Mouse (Mus musculus) embryonic facial prominence, embryonic 12.5 days (tissue): ENCODE data around the gene Mafg. TPM values are rescaled to one million over a fixed set of nuclear protein-coding genes. Genes with fewer than 3 reads are reported as not detected.
A peak's percentile ranks its signal among the peaks of the same experiment; 100 is the strongest.

Experiments
- ATAC-seq: fragments of 200-750 bp; cut with Nextera tagmentation; 2 replicates; pipeline ENCODE4 v1.8.0; 2017; ENCODE audit not compliant: insufficient number of reproducible peaks, insufficient read depth, low FRiP score, low TSS enrichment
- H3K27ac ChIP-seq: fragments of 300-500 bp; sonication (generic); 2 replicates; pipeline ENCODE4 v1.5.1; 2016; ENCODE audit warnings: mild to moderate bottlenecking
- H3K27me3 ChIP-seq: fragments of 300-500 bp; sonication (generic); 2 replicates; pipeline ENCODE4 v1.6.1; 2016; ENCODE audit warnings: mild to moderate bottlenecking, moderate library complexity
- H3K36me3 ChIP-seq: fragments of 300-500 bp; sonication (generic); 2 replicates; pipeline ENCODE4 v1.6.1; 2016; ENCODE audit warnings: mild to moderate bottlenecking
- H3K4me1 ChIP-seq: fragments of 300-500 bp; sonication (generic); 2 replicates; pipeline ENCODE4 v1.6.1; 2016
- H3K4me2 ChIP-seq: fragments of 300-500 bp; sonication (generic); replicated peaks from 2 replicates; pipeline ENCODE4 v1.6.1; 2016; ENCODE audit warnings: mild to moderate bottlenecking, moderate library complexity
- H3K4me3 ChIP-seq: fragments of 300-500 bp; sonication (generic); 2 replicates; pipeline ENCODE4 v1.5.1; 2016; ENCODE audit warnings: mild to moderate bottlenecking
- H3K9ac ChIP-seq: fragments of 300-500 bp; sonication (generic); 2 replicates; pipeline ENCODE4 v1.6.1; 2016; ENCODE audit warnings: mild to moderate bottlenecking, moderate library complexity
- H3K9me3 ChIP-seq: fragments of 300-500 bp; sonication (generic); 2 replicates; pipeline ENCODE4 v1.6.1; 2016; ENCODE audit warnings: mild to moderate bottlenecking, moderate library complexity
- WGBS: fragments of 180-500 bp; shearing (Covaris S2); methylation state at CpG from one replicate; pipeline ENCODE4 v1.1.7; 2016; 5-methylcytosine and 5-hydroxymethylcytosine counted together
- polyA plus RNA-seq: library from polyadenylated mRNA; unstranded; fragments of >200 nt; fragmentation: Nextera tagmentation; extraction: Ambion mirVana; gene quantifications from 2 replicates; pipeline ENCODE4 v1.2.1, GENCODE M21; 2016

Gene Mafg
- polyA plus RNA-seq, 1 experiment from 2014 or later: 33.6 TPM

DNA sequence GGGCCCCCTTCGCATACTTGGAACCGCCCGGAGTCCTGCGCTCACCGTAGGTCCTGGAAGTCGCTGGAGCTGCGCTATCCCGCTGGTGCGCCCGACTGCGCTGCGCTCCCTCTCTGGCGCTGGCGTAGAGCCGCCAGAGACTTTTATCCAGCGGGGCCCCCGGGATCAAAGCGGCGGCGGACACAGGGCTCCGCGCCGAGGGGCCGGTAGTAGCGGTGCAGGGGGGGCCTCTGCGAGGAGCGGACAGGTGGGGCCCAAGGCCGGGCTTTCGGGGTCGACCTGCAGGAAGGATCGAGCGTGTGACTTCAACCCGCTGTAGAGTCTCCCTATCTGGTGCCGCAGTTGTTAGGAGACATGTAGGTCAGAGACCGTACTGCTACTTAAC lies 27.7 kb upstream of the Mafg start, which contains the start of gene Notum:
TSS of gene Notum (minus strand) at position 100 of the 385 bp plus-strand sequence.
- peak within 1 kb of the TSS; percentile 48 for H3K9ac ChIP-seq

DNA sequence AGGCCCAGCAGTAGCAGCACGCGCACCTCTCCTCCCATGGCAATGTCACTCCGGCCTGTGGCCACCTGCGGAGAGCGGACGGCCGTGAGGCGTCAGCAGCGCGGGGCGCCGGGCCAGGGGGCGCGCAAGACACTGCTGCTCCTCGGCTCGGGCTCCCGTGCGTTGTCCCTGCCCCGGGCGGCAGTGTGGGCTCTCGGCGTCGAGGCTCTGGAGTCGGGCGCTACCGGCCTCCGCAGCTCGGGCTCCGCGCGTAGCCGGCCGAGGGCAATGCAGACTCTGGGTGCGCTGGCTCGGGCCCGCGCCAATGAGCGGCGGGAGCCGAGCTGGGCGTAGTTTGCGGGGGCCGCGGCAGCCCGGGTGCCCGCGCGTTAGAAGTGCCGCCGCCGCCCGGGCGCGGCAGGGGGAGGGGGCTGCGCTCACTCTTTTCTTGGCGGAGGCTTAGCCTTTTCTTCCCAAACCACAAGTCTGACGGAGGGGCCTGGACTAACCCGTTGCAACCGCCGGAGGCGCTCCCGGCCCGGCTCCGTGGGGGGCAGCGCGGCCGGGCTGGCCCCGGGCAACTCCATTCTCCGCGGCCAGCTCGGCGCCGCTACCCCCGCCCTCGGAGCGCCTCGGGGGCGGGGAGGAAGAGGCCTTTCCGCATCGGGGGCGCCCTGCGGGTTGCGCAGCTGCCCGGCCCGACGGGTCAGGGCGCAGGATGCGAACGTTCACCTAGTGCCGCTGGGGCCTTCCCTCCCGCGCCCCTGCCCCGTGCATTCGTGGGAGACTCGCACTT lies 27.1 kb upstream of the Mafg start:
- Histone ChIP-seq H3K4me1 (peaks cover 16% of the 10 kb centered on the region; the same call in 1 of the 2 replicates), H3K9ac (peak overlapping the region; percentile 48), H3K27ac (0 out of 2 replicates have a peak overlapping the region, but pooled peaks have one; percentile 11), H3K9me3 (no peaks in the 10 kb centered on the region), H3K4me2 (peak overlapping the region; percentile 68), H3K27me3 (peaks cover 89% of the 10 kb centered on the region), H3K4me3 (peak overlapping the region; percentile 43), H3K36me3 (no peaks in the 10 kb centered on the region)
- WGBS: 1% methylated on average over 95 of the region's 95 CpGs
- peak; percentile 54 for ATAC-seq

More for the DNA sequence above, 27.7 kb upstream of the Mafg start, which contains the start of gene Notum:
- WGBS: under 1% methylated on average over 35 of the region's 35 CpGs
- H3K27me3 ChIP-seq: peaks cover 86% of the 10 kb centered on the region
- H3K4me1 ChIP-seq: peaks cover 16% of the 10 kb centered on the region; the same call in 1 of the 2 replicates
- no peaks in the 10 kb centered on the region for H3K36me3 ChIP-seq
- peak within 1 kb of the TSS; percentile 43 for H3K4me3 ChIP-seq
- no peak for ATAC-seq
- H3K27ac ChIP-seq: 0 out of 2 replicates have a peak within 1 kb of the TSS, but pooled peaks have one; percentile 11
- peak within 1 kb of the TSS; percentile 68 for H3K4me2 ChIP-seq
- no peaks in the 10 kb centered on the region for H3K9me3 ChIP-seq

DNA sequence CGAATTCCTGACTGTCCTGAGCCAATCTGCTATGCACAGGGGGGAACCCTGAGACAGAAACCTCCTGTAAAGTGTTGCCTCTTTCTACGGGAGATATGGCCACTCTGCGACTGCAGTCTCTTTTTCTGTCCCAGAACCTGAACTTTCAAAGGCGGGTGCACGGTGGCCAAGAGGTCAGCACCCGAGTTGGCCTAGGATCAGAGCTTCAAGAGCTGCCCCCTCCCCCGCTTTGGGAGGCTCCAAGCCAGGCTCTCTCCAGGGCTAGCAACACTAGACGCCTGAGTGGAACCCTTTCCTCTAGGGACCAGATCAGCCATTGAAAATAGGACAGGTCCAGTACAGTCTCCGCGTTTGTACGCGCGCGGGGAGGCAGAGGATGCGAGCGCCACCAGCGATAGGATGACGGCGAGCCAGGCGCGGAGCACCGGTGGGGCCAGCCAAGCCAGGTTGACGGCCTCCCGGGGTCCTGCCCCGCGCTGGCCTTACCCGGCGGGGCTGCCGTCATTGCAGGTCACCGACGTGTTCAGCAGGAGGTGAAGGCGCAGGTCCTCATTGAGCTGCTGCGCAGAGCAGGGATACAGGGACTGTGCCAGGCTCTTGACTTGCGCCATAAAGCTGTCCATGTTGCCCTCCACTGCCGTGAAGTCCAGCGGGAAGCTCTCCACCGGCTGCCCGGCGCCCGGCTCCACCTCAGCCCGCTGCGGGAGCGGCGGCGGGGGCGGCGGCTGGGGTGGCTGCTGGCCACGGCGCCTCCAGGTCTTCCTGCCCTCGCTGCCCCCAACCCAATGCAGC lies 26.3 kb upstream of the Mafg start:
- Histone ChIP-seq H3K27ac (0 out of 2 replicates have a peak overlapping the region, but pooled peaks have one; percentile 11), H3K4me2 (peak overlapping the region; percentile 68), H3K9me3 (no peaks in the 10 kb centered on the region), H3K9ac (peak overlapping the region; percentile 48; the same call in 1 of the 2 replicates), H3K4me1 (peaks cover 16% of the 10 kb centered on the region; the same call in 1 of the 2 replicates), H3K27me3 (peaks cover 88% of the 10 kb centered on the region), H3K4me3 (peak overlapping the region; percentile 43), H3K36me3 (no peaks in the 10 kb centered on the region)
- no peak for ATAC-seq
- WGBS: 3% methylated on average over 49 of the region's 50 CpGs

DNA sequence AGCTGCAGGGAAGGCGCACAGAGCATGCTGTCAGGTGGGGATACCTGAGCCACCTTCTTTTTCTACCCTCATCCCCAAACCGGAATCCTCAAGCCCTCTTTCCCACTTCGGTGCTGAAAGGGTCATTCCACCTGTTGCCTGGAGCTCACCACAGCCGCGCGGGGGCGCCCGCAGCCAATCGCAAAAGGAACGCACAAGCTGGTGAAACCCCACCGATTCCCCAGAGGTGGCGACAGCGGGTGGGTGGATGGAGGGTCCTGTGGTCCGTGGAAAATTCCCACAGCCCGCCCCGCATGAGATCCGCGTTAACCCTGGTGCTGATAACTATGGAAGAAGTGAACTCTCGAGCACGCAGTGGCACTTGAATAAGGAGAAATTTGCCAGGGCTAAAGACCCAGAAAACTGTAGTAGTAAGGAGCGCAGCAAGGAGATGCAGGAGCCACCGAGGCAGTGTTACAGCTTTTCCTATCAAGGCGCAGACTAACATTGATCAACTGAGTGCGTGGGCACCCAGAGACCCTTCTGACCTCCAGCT lies 25.5 kb upstream of the Mafg start:
- Histone ChIP-seq H3K4me1 (peaks cover 16% of the 10 kb centered on the region; the same call in 1 of the 2 replicates), H3K4me2 (peak overlapping the region; percentile 68; the same call in 1 of the 2 replicates), H3K36me3 (no peaks in the 10 kb centered on the region), H3K9me3 (no peaks in the 10 kb centered on the region), H3K9ac (no peak overlapping the region), H3K27ac (no peak overlapping the region), H3K4me3 (peak overlapping the region; percentile 43), H3K27me3 (peaks cover 85% of the 10 kb centered on the region)
- WGBS: 3% methylated on average over 24 of the region's 24 CpGs
- no peak for ATAC-seq

DNA sequence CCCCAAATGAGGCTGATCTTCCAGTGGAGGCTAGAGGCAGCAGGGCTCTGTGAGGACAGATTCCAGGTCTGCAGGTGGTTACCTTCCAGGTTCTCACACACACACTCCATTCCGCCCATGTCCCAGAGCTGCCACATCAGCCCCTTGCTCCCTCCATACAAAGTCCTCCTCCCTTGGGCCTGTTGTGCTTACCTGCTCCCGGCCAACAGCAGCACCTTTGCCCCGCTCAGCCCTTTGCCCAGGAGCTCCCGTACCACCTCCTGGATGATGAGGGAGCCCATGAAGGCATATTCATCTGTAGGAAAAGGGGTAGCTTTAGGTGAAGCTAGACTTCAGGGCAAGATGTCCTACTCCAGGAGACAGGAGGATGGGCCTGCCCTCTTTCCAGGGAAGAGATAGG lies 23.9 kb upstream of the Mafg start:
- no peak overlapping the region for H3K4me3 ChIP-seq
- peaks cover 69% of the 10 kb centered on the region for H3K27me3 ChIP-seq
- no peak overlapping the region for H3K4me2 ChIP-seq
- no peak overlapping the region for H3K27ac ChIP-seq
- H3K9ac ChIP-seq: no peak overlapping the region
- ATAC-seq: no peak
- 85% methylated on average over 4 of the region's 4 CpGs for WGBS
- peaks cover 16% of the 10 kb centered on the region; the same call in 1 of the 2 replicates for H3K4me1 ChIP-seq
- H3K36me3 ChIP-seq: no peaks in the 10 kb centered on the region
- no peaks in the 10 kb centered on the region for H3K9me3 ChIP-seq

DNA sequence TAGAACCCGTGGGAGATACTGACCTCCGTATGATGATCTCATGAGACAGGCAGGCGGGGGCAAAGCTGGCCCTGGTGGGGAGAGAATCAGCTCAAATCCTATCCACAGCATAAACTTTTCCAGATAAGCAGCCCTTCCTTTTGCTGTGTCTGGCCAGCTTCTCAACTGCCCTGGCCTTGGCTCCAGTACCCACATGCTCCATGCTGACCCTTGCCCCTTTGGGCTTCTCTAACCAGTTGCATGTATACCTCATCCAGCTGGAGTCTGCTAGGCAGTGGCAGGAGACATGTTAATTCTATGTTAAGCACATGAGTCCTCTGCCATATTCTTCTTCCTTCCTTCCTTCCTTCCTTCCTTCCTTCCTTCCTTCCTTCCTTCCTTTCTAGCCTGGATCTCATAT lies 21.3 kb upstream of the Mafg start:
- no peak for ATAC-seq

DNA sequence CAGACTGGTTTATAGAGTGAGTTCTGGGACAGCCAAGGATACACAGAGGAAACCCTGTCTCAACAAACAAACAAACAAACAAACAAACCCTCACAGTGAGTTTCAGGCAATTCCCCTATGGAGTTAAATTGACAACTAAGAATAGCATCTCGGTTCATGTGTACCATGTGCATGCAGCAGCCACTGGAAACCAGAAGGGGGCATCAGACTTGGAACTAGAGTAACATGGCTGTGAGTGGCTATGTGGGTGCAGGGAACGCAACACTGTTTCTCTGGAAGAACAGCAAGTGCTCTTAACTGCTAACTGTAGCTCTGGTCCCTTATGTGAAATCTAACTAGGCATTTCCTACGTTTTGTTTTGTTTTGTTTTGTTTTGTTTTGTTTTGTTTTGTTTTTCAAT lies 18.5 kb upstream of the Mafg start:
- H3K9me3 ChIP-seq: no peaks in the 10 kb centered on the region
- peaks cover 28% of the 10 kb centered on the region for H3K27me3 ChIP-seq
- H3K4me2 ChIP-seq: no peak overlapping the region
- 71% methylated on average over 3 of the region's 3 CpGs for WGBS
- no peaks in the 10 kb centered on the region for H3K36me3 ChIP-seq
- no peak overlapping the region for H3K4me3 ChIP-seq
- no peak for ATAC-seq
- peaks cover 8% of the 10 kb centered on the region for H3K4me1 ChIP-seq
- no peak overlapping the region for H3K9ac ChIP-seq
- no peak overlapping the region for H3K27ac ChIP-seq

More for the DNA sequence above, 21.3 kb upstream of the Mafg start:
- no peaks in the 10 kb centered on the region for H3K36me3 ChIP-seq
- H3K4me3 ChIP-seq: no peak overlapping the region
- H3K4me1 ChIP-seq: no peaks in the 10 kb centered on the region
- no peaks in the 10 kb centered on the region for H3K9me3 ChIP-seq
- H3K9ac ChIP-seq: no peak overlapping the region
- WGBS: 52% methylated on average over 3 of the region's 3 CpGs
- H3K27me3 ChIP-seq: peaks cover 43% of the 10 kb centered on the region
- H3K4me2 ChIP-seq: no peak overlapping the region
- no peak overlapping the region for H3K27ac ChIP-seq

DNA sequence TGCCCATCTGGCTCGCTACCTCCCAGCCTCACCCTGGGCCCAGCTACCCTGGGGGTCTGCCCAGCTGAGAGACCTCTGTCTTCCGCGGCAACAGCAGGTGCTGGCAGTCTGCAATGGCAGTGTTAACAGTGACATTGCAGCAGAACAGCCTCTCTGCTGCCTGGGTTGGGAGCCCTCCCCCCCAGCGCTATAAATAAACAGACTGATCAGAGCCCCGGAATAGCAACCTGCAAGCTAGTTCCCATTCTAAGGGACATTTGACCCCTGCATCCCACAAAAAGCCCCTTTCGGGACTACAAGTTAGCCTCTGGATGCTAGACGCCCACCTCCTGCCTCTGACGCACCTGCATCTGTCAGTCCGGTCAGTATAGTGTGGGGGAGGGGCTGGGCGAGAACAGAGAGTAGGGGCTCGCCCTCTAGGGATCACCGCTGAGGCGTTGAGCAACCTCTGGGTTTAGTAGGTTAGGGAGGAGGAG lies 14.6 kb upstream of the Mafg start, which contains the start of gene Myadml2:
TSS of gene Myadml2 (minus strand) at position 158 of the 476 bp plus-strand sequence.
- Histone ChIP-seq H3K4me3 (peak within 1 kb of the TSS; percentile 4; the same call in 1 of the 2 replicates), H3K9ac (no peak within 1 kb of the TSS), H3K4me2 (peak within 1 kb of the TSS; percentile 32), H3K27me3 (peaks cover 17% of the 10 kb centered on the region), H3K36me3 (no peaks in the 10 kb centered on the region), H3K27ac (no peak within 1 kb of the TSS), H3K4me1 (peaks cover 9% of the 10 kb centered on the region), H3K9me3 (no peaks in the 10 kb centered on the region)
- no peak for ATAC-seq
- 5% methylated on average over 13 of the region's 13 CpGs for WGBS

DNA sequence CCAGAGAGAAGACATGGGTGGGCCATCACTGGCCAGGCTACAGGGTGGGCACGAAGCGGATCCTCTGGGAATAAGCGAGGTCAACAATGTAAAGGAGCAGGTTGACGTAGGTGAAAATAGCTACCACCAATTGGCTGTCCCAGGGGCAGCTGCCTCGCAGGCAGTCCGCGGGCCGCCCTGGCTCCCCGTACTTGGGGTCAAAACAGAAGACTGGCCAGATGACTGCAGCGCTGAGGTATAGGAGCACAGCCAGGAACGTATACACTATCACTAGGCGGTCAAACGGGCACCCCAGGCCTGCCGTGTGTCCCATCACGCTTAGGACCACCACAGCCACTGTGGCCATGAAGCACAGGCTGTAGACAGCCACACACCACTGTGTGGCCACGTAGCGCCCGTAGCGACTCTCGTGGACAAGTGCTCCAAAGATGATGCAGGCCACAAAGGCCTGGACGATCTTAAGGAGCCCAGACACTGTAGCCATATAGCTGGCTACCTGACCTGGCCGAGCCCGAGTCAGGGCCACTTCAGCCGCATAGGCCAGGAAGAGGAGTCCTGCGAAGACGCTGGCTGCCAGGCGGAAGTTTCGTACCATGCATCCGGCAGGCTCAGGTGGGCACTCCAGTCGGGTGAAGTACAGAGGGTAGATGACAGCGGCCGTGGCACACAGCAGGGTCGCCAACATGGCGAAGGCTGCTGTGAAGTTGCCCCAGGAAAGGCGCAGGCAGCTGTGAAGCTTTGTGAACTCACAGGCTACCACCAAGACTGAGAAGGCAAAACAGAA lies 13.8 kb upstream of the Mafg start:
- Histone ChIP-seq H3K36me3 (no peaks in the 10 kb centered on the region), H3K9ac (no peak overlapping the region), H3K27me3 (peaks cover 25% of the 10 kb centered on the region), H3K27ac (no peak overlapping the region), H3K4me1 (peaks cover 17% of the 10 kb centered on the region), H3K4me2 (no peak overlapping the region; the same call in 1 of the 2 replicates), H3K9me3 (no peaks in the 10 kb centered on the region), H3K4me3 (no peak overlapping the region)
- 78% methylated on average over 35 of the region's 35 CpGs for WGBS
- ATAC-seq: no peak

DNA sequence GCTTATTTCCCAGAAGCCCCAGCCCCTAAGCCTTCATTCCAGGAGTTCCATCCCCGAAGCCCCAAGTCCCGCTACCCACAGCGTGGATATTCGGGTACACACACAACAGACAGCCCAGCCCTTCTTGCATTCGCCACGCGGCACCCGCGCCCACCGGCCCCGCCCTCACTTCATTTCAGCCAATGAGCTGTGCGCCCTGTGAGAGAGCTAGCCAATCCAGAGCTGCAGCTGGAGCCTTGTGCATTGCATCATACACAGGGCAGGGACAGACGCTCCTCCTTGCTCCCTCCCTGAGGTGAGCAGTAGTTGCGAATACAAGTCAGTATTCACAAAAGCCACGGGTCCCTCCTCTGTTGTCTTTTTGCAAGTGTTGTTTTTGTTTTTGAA lies 10.2 kb upstream of the Mafg start, which contains the start of gene Pycr1:
TSS of gene Pycr1 (minus strand) at position 169 of the 387 bp plus-strand sequence.
- H3K4me1 ChIP-seq: peaks cover 17% of the 10 kb centered on the region
- no peaks in the 10 kb centered on the region for H3K9me3 ChIP-seq
- H3K27me3 ChIP-seq: peaks cover 29% of the 10 kb centered on the region
- peak within 1 kb of the TSS; percentile 64 for H3K4me2 ChIP-seq
- peak within 1 kb of the TSS; percentile 50 for H3K4me3 ChIP-seq
- under 1% methylated on average over 15 of the region's 15 CpGs for WGBS
- no peak within 1 kb of the TSS for H3K27ac ChIP-seq
- no peaks in the 10 kb centered on the region for H3K36me3 ChIP-seq
- peak; percentile 98 for ATAC-seq
- peak within 1 kb of the TSS; percentile 67 for H3K9ac ChIP-seq
